Mouse (Mus musculus) MN1 (cell line): ENCODE data around the gene Rab8b.
"Not testable (repeated sequence)": the region's sequence is repeated elsewhere in the genome, so short reads cannot be mapped to it uniquely, and the experiment has no call there.

Experiments
- DNase-seq: peaks from one replicate; pipeline ENCODE4 v3.0.0-alpha.2; 2016; ENCODE audit warnings: low spot score

The Rab8b gene

DNA sequence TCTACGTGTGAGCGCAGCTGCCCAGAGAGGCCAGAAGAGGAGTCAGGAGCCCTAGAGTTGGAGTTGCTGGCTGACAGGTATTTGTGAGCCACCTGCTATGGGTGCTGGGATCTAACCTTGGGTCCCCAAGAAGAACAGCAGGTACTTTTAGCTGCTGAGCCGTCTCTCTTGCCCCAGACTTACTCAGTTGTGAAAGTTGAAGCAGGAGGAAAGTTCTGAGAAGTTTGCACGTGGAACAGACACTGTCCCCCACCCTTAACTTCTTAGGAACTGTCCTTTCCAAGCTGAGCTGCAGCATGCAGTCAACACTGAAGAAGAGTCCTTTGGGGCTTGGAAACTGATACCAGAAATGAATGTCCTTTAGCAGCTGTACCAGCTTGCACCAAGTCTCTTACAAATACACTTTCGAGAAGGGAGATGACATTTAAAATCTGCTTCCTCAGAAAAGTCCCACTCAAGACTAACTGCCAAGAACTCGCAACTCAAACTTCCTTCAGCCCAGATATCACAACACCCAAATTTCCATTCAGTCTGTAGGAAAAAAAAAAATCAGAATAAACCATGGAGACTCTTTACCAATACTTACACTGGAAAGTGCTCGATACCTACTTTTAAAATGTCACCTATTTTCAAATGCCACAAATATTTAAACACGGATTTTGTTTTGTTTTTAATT is 2.1 kb downstream of the Rab8b start:
- DNase-seq = no peak

GRCm38 (mm10) chr9:66915869-66916785 is 3.4 kb downstream of the Rab8b start:
- no peak for DNase-seq

DNA sequence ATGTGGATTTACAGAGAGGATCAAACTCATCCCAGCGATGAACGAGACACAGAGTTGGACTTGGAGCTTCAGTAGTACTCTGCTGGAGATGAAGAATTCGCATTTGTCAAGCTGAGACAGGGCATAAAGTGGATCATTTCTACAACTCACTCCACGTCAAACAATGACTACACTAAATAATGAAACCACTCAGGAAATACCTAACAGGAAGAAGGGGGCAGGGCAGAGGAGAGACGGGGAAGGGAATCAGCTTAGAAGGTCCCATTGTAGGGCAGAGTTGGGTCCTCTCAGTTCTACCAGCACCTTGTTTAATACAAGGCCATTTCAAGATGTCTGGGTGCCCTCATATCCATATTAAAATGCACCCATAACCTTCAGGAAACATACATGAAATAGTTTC is 4.1 kb downstream of the Rab8b start:
- DNase-seq = no peak

- no peak for DNase-seq
These were observed 4.9 kb downstream of the Rab8b start for GRCm38 (mm10) chr9:66914540-66914939.

- DNase-seq = not testable (repeated sequence)
These were observed 6.1 kb downstream of the Rab8b start for GRCm38 (mm10) chr9:66913254-66913934.

GRCm38 (mm10) chr9:66912304-66912703 is 7.2 kb downstream of the Rab8b start:
- peak; percentile 10 for DNase-seq

GRCm38 (mm10) chr9:66910677-66911076 is 8.8 kb downstream of the Rab8b start:
- DNase-seq = no peak

- no peak for DNase-seq
These were observed 9.6 kb downstream of the Rab8b start for GRCm38 (mm10) chr9:66909922-66910321.

- DNase-seq = no peak
These were observed 11.6 kb downstream of the Rab8b start for GRCm38 (mm10) chr9:66907746-66908397.

GRCm38 (mm10) chr9:66907126-66907525 is 12.4 kb downstream of the Rab8b start:
- DNase-seq = no peak

DNA sequence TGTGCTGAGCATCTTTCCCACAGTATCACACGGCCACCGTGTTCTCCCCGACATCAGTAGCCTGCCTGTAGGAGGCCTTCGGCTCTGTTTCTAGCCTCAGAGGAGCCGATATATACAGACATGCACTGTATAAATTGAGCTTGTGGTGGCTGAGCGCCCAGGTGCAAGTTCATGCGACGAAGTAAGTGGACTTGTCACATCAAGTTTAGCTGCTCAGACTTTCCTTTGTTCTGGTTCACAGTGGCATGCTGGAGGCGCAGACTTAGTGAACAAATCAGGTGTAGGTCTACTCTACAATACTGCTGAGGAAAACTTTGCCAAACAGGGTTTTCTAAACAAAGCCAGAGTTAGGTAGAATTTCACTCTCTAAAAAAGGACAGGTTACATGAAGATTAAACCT is 13.5 kb downstream of the Rab8b start:
- DNase-seq = no peak

DNA sequence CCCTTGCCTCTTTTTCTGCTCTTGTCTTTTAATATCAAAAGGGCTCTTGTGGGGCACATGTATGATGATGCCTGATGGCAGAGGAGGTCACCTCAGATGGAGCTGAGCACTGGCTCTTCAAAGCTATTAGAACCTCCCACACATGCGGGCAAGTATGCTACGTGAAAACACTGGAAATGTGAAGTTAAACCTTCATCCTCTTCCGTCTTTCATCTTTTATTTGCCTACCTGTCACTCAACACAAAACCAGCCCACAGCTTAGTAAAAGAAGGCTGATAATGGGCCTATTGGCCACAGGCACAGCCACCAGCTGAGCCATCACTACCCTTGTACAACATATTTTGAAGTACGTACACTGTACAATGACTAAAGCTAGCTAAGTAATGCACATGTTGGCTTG is 20.0 kb downstream of the Rab8b start:
- no peak for DNase-seq

- no peak for DNase-seq
These were observed 20.4 kb downstream of the Rab8b start for GRCm38 (mm10) chr9:66899072-66899471.

GRCm38 (mm10) chr9:66897851-66898250 is 21.6 kb downstream of the Rab8b start:
- no peak for DNase-seq

DNA sequence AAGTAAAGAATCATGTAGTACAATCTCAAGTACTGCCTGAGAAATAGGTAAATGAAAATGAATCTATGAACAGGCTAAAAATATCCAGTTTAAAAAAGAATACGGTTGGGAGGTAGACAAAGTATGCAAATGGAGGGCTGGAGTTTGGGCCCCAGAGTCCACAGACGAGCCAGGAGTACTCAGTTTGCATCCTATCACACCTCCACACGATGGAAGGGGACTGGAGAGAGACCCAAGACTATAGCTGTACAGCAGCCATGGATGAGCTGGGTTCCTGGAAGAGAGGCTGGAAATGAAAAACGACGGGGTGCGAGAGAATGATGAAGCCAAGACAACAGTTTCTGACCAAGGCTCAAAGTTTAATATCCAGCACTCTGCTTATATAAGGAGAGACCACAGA is 22.5 kb downstream of the Rab8b start:
- no peak for DNase-seq

DNA sequence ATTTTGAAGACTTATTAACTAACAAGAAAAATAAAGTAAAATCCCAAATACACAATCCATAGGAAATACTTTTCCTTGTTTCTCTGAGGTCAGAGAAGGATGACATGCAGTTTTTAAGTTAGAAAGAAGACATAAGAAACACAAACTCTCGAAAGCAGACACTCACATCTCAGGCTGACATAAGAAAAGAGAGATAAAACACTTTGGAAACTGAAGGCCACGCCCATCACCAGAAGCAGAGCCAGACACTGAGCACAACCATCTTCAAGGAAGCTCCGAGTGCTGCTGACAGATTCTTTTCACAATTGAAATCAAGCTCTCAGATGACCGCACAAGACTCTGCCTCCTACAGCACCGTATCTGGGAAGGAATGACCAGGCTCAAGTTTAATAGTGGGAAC is 23.5 kb downstream of the Rab8b start:
- no peak for DNase-seq

GRCm38 (mm10) chr9:66895035-66895779 is 24.3 kb downstream of the Rab8b start:
- no peak for DNase-seq

DNA sequence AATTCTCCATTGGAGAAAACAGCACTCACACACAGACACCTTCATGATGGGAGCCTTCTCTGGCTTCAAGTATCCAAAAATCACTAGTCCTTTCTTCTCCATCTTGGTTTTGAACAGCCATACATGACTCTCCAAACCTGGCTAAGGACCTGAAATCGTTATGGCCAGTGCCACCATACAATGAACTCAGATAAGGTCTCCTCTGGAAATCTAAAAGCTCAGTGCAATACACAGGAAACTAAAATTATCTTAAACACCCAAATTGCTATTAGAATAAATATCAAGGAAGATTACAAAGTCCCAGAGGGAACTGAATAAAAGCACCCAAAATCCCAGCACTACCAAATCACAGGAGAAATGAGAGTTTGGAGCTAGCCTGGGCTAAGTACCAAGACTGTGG is 25.1 kb downstream of the Rab8b start:
- DNase-seq = no peak

- not testable (repeated sequence) for DNase-seq
These were observed 27.0 kb downstream of the Rab8b start for GRCm38 (mm10) chr9:66892456-66892855.

- no peak for DNase-seq
These were observed 31.4 kb downstream of the Rab8b start for GRCm38 (mm10) chr9:66887960-66888610.

- no peak for DNase-seq
These were observed 32.1 kb downstream of the Rab8b start for GRCm38 (mm10) chr9:66887301-66887902.
